Mouse (Mus musculus): ENCODE measurements around the gene Sox6.

DNA sequence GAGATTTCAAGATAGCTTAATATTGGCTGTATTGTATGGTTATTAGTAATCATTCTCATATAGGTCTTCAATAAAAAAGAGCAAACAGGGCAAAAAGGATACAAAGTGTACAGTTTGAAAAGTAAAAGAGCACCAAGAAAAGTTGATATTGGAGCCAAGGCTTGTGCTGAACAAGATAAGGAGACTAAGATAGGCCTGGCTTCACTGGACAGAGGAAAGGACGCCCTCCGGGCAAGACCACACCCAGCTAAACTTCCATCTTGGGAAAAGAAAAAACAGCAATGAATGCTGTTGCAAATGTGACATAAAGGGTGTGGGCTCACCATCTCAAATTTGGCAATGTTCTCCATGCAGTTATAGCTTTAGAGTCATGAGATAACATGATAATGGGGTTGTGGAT lies 165.7 kb downstream of the Sox6 start:
- TF ChIP-seq CTCF (IDR thresholded peaks at IDR 0.05; ENCODE audit: insufficient read depth, low read length) (no peak), POLR2A (IDR thresholded peaks at IDR 0.05; ENCODE audit: borderline replicate concordance, extremely low read depth, low read depth, low read length) (no peak)

Measured in lung, adult 2 months (tissue).